Mouse (Mus musculus) myocyte (in vitro differentiated cells): ENCODE data around the gene Tmem254a. TPM values are rescaled to one million over a fixed set of nuclear protein-coding genes. Genes with fewer than 3 reads are reported as not detected.
"Not testable (repeated sequence)": the region's sequence is repeated elsewhere in the genome, so short reads cannot be mapped to it uniquely, and the experiment has no call there.

ENCODE experiments used
- H3K27me3 ChIP-seq: one replicate; pipeline ENCODE4 v1.6.1; 2011; ENCODE audit not compliant: control insufficient read depth, insufficient read depth, insufficient read length
- H3K36me3 ChIP-seq: one replicate; pipeline ENCODE4 v1.6.1; 2011; ENCODE audit not compliant: control insufficient read depth, insufficient read depth
- H3K4me2 ChIP-seq: one replicate; pipeline ENCODE4 v1.6.1; 2011; ENCODE audit warnings: low read depth, control low read depth
- H3K4me3 ChIP-seq: one replicate; pipeline ENCODE4 v1.5.1; 2011; ENCODE audit warnings: mild to moderate bottlenecking, control low read depth, moderate library complexity
- H3K79me2 ChIP-seq: one replicate; pipeline ENCODE4 v1.6.1; 2011; ENCODE audit not compliant: control insufficient read depth, insufficient read depth
- H3ac ChIP-seq: one replicate; pipeline ENCODE4 v1.6.1; 2011; ENCODE audit not compliant: control insufficient read depth, insufficient read length
- polyA plus RNA-seq: library from polyadenylated mRNA; unstranded; fragments of >200 nt; fragmentation: generic; extraction: Trizol; gene quantifications from one replicate; pipeline ENCODE4 v1.2.1, GENCODE M21; 2012; ENCODE audit warnings: missing spikeins

Tmem254a gene
- polyA plus RNA-seq, 1 experiment: 1.4 TPM

DNA sequence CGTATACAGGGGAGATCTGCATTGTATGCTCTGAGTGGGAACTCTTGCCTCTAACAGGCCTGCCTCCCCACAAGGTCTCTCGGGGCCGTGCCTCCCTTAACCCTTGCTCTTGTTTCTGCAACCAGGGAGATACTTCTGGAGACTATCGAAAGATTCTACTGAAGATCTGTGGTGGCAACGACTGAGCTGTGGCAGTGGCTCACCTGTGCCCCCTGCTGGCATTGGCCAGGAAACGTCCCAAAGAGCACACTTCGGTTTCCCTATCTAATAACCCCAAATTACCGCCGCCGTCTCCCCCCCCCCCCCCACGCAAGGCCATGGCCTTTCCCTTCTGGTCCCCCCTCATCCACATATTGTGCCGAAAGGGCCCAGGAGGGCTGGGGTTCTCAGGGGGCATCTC is 41.6 kb downstream of the Tmem254a start:
- H3K27me3 ChIP-seq, H3K4me3 ChIP-seq, H3K36me3 ChIP-seq, H3ac ChIP-seq, H3K79me2 ChIP-seq, H3K4me2 ChIP-seq: not testable (repeated sequence)

GRCm38 (mm10) chr14:25881769-25882168 is 45.7 kb downstream of the Tmem254a start:
- H3K27me3 ChIP-seq, H3K36me3 ChIP-seq, H3K4me3 ChIP-seq, H3ac ChIP-seq, H3K4me2 ChIP-seq, H3K79me2 ChIP-seq: not testable (repeated sequence)

- not testable (repeated sequence) for H3ac ChIP-seq, H3K4me3 ChIP-seq, H3K27me3 ChIP-seq, H3K79me2 ChIP-seq, H3K4me2 ChIP-seq
- H3K36me3 ChIP-seq: peaks cover 14% of the 10 kb centered on the region
Observed at GRCm38 (mm10) chr14:25876640-25877039, 50.8 kb downstream of the Tmem254a start.

Other genes with a start within 250 kb of the Tmem254a start
- gene Ppif, start 233.5 kb downstream of the Tmem254a start, polyA plus RNA-seq: 14.1 TPM
- 86.2 TPM for gene Zcchc24, start 158.6 kb downstream of the Tmem254a start, polyA plus RNA-seq
- gene Anxa11, start 85.5 kb downstream of the Tmem254a start, polyA plus RNA-seq: 140 TPM
- 0.10 TPM for gene Plac9a, start 24.6 kb downstream of the Tmem254a start, polyA plus RNA-seq
- gene Cphx1, start 10.6 kb upstream of the Tmem254a start, polyA plus RNA-seq: not detected
- not detected for gene Duxbl1, start 50.9 kb upstream of the Tmem254a start, polyA plus RNA-seq
- gene Gm9780, start 115.0 kb upstream of the Tmem254a start, polyA plus RNA-seq: 0.61 TPM
- gene Tmem254c, start 139.7 kb upstream of the Tmem254a start, polyA plus RNA-seq: 4.2 TPM
- gene Cphx2, start 153.8 kb upstream of the Tmem254a start, polyA plus RNA-seq: not detected
- 0.23 TPM for gene Cphx3, start 154.6 kb upstream of the Tmem254a start, polyA plus RNA-seq
- 0.22 TPM for gene Duxbl2, start 190.7 kb upstream of the Tmem254a start, polyA plus RNA-seq